Mouse (Mus musculus): ENCODE data around the gene Tead1. TPM values are rescaled to one million over a fixed set of nuclear protein-coding genes. Genes with fewer than 3 reads are reported as not detected.

The Tead1 gene
- polyA plus RNA-seq, 1 experiment = 2.7 TPM

DNA sequence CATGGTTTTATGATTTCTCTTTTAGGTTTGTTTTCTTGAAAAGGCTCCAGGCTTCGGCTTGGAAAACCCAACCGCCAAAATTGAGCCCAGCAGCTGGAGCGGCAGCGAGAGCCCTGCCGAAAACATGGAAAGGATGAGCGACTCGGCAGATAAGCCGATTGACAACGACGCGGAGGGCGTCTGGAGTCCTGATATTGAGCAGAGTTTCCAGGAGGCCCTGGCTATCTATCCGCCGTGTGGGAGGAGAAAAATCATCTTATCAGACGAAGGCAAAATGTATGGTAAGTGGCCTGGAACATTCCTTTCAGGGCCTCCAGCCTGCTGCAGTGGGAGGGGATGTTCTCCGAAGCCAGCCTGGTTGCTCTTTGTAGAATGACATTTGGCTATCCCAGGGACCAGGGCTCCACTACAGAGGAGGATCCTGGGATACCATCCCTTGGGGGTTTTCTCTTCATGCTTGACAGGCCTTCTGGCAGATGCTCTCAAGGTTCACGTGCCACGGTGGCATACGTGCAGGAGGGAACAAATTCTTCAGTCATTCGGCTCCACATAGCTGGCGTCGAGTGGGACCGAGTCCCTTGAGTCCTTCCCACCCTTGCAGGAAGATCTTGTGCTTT, 80.3 kb downstream of the Tead1 start:
- Histone ChIP-seq H3K27ac (ENCODE audit: insufficient read depth, low read length) (no peak overlapping the region), H3K36me3 (ENCODE audit: control insufficient read depth, insufficient read depth, low read length) (no peaks in the 10 kb centered on the region), H3K4me3 (ENCODE audit: extremely low read depth, insufficient read depth, insufficient read length) (no peak overlapping the region), H3K4me1 (ENCODE audit: control insufficient read depth, insufficient read depth, insufficient read length) (no peaks in the 10 kb centered on the region; the same call in 1 of the 2 replicates), H3K27me3 (ENCODE audit: control insufficient read depth, insufficient read depth, low read length) (no peaks in the 10 kb centered on the region)
- TF ChIP-seq CTCF (IDR thresholded peaks at IDR 0.05; ENCODE audit: extremely low read depth, insufficient read depth, insufficient read length, insufficient replicate concordance) (no peak), POLR2A (IDR thresholded peaks at IDR 0.05; ENCODE audit: low read depth, low read length) (no peak)
- no peak for DNase-seq (ENCODE audit: low read depth in 1 of 2, low spot score in 2 of 2)
- WGBS = 90% methylated on average over 23 of the region's 23 CpGs

GRCm38 (mm10) chr7:112760293-112760692, 81.2 kb downstream of the Tead1 start:
- 0 out of 2 replicates have a peak overlapping the region, but pooled peaks have one; percentile 6 for H3K27ac ChIP-seq (ENCODE audit: insufficient read depth, low read length)
- no peaks in the 10 kb centered on the region; the same call in 1 of the 2 replicates for H3K4me1 ChIP-seq (ENCODE audit: control insufficient read depth, insufficient read depth, insufficient read length)
- no peak for DNase-seq (ENCODE audit: low read depth in 1 of 2, low spot score in 2 of 2)
- WGBS = 76% methylated on average over 3 of the region's 3 CpGs
- H3K4me3 ChIP-seq (ENCODE audit: extremely low read depth, insufficient read depth, insufficient read length) = no peak overlapping the region
- no peak for TF ChIP-seq POLR2A (IDR thresholded peaks at IDR 0.05; ENCODE audit: low read depth, low read length)
- no peak for TF ChIP-seq CTCF (IDR thresholded peaks at IDR 0.05; ENCODE audit: extremely low read depth, insufficient read depth, insufficient read length, insufficient replicate concordance)
- no peaks in the 10 kb centered on the region for H3K36me3 ChIP-seq (ENCODE audit: control insufficient read depth, insufficient read depth, low read length)
- no peaks in the 10 kb centered on the region for H3K27me3 ChIP-seq (ENCODE audit: control insufficient read depth, insufficient read depth, low read length)

DNA sequence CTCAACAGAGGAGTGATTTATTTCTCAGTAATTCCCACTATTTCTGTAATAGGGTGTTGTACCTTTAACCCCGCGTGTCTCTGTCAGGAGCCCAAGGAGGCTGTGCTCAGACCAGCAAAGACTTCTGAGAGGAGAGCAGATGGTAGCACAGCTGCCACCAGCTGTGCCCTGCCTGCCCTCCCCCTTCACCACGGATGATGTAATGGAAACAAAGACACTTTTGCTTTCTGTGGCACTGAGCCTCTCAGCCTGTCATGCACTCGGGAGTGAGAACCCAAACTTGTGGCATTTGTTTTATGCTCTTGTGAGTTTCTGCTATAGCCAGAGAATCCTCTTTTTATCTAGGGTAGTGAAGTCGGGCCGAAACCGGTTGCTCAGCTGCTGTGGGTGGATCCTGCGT, 81.7 kb downstream of the Tead1 start:
- Histone ChIP-seq H3K36me3 (ENCODE audit: control insufficient read depth, insufficient read depth, low read length) (no peaks in the 10 kb centered on the region), H3K4me3 (ENCODE audit: extremely low read depth, insufficient read depth, insufficient read length) (no peak overlapping the region), H3K27me3 (ENCODE audit: control insufficient read depth, insufficient read depth, low read length) (no peaks in the 10 kb centered on the region), H3K4me1 (ENCODE audit: control insufficient read depth, insufficient read depth, insufficient read length) (no peaks in the 10 kb centered on the region; the same call in 1 of the 2 replicates), H3K27ac (ENCODE audit: insufficient read depth, low read length) (no peak overlapping the region)
- no peak for TF ChIP-seq POLR2A (IDR thresholded peaks at IDR 0.05; ENCODE audit: low read depth, low read length)
- TF ChIP-seq CTCF (IDR thresholded peaks at IDR 0.05; ENCODE audit: extremely low read depth, insufficient read depth, insufficient read length, insufficient replicate concordance) = no peak
- peak; percentile 8 to 14 for DNase-seq (ENCODE audit: low read depth in 1 of 2, low spot score in 2 of 2)
- 47% methylated on average over 8 of the region's 8 CpGs for WGBS

- no peak overlapping the region for H3K27ac ChIP-seq (ENCODE audit: insufficient read depth, low read length)
- TF ChIP-seq CTCF (IDR thresholded peaks at IDR 0.05; ENCODE audit: extremely low read depth, insufficient read depth, insufficient read length, insufficient replicate concordance) (no peak), POLR2A (IDR thresholded peaks at IDR 0.05; ENCODE audit: low read depth, low read length) (no peak)
- no peak for DNase-seq (ENCODE audit: low read depth in 1 of 2, low spot score in 2 of 2)
- no peaks in the 10 kb centered on the region; the same call in 1 of the 2 replicates for H3K4me1 ChIP-seq (ENCODE audit: control insufficient read depth, insufficient read depth, insufficient read length)
- no peaks in the 10 kb centered on the region for H3K27me3 ChIP-seq (ENCODE audit: control insufficient read depth, insufficient read depth, low read length)
- H3K4me3 ChIP-seq (ENCODE audit: extremely low read depth, insufficient read depth, insufficient read length) = no peak overlapping the region
- WGBS = 89% methylated on average over 2 of the region's 2 CpGs
- H3K36me3 ChIP-seq (ENCODE audit: control insufficient read depth, insufficient read depth, low read length) = no peaks in the 10 kb centered on the region
Observed at GRCm38 (mm10) chr7:112762870-112763269, 83.8 kb downstream of the Tead1 start.

DNA sequence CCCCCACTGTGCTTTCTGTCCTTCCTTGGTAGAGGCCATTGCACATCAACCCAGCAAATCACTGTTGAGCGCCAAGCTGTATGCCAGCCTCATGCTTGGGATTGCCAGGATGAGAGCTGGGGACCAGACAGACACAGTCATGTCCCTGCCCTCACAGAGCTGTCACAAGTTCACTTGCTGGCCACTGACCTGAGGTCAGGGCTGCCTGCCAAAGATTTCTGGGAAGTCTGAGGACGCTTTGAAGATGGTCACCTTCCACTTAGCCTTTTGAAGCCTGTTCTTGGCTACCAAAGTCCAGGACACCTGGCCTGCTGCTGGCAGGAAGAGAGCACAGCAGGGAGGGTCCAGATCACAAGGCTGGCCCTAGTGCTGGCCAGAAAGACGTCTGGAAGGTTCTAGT, 84.4 kb downstream of the Tead1 start:
- no peak overlapping the region for H3K4me3 ChIP-seq (ENCODE audit: extremely low read depth, insufficient read depth, insufficient read length)
- DNase-seq (ENCODE audit: low read depth in 1 of 2, low spot score in 2 of 2) = no peak

GRCm38 (mm10) chr7:112764921-112765320, 85.8 kb downstream of the Tead1 start:
- no peak overlapping the region for H3K4me3 ChIP-seq (ENCODE audit: extremely low read depth, insufficient read depth, insufficient read length)
- no peak for DNase-seq (ENCODE audit: low read depth in 1 of 2, low spot score in 2 of 2)
- TF ChIP-seq CTCF (IDR thresholded peaks at IDR 0.05; ENCODE audit: extremely low read depth, insufficient read depth, insufficient read length, insufficient replicate concordance) (no peak), POLR2A (IDR thresholded peaks at IDR 0.05; ENCODE audit: low read depth, low read length) (no peak)
- 79% methylated on average over 4 of the region's 4 CpGs for WGBS
- H3K4me1 ChIP-seq (ENCODE audit: control insufficient read depth, insufficient read depth, insufficient read length) = no peaks in the 10 kb centered on the region; the same call in 1 of the 2 replicates
- no peaks in the 10 kb centered on the region for H3K36me3 ChIP-seq (ENCODE audit: control insufficient read depth, insufficient read depth, low read length)
- H3K27ac ChIP-seq (ENCODE audit: insufficient read depth, low read length) = no peak overlapping the region
- no peaks in the 10 kb centered on the region for H3K27me3 ChIP-seq (ENCODE audit: control insufficient read depth, insufficient read depth, low read length)

More for the DNA sequence above, 84.4 kb downstream of the Tead1 start:
- Histone ChIP-seq H3K36me3 (ENCODE audit: control insufficient read depth, insufficient read depth, low read length) (no peaks in the 10 kb centered on the region), H3K27me3 (ENCODE audit: control insufficient read depth, insufficient read depth, low read length) (no peaks in the 10 kb centered on the region), H3K4me1 (ENCODE audit: control insufficient read depth, insufficient read depth, insufficient read length) (no peaks in the 10 kb centered on the region; the same call in 1 of the 2 replicates), H3K27ac (ENCODE audit: insufficient read depth, low read length) (no peak overlapping the region)
- TF ChIP-seq CTCF (IDR thresholded peaks at IDR 0.05; ENCODE audit: extremely low read depth, insufficient read depth, insufficient read length, insufficient replicate concordance) (no peak), POLR2A (IDR thresholded peaks at IDR 0.05; ENCODE audit: low read depth, low read length) (no peak)
- 70% methylated on average over 3 of the region's 3 CpGs for WGBS

DNA sequence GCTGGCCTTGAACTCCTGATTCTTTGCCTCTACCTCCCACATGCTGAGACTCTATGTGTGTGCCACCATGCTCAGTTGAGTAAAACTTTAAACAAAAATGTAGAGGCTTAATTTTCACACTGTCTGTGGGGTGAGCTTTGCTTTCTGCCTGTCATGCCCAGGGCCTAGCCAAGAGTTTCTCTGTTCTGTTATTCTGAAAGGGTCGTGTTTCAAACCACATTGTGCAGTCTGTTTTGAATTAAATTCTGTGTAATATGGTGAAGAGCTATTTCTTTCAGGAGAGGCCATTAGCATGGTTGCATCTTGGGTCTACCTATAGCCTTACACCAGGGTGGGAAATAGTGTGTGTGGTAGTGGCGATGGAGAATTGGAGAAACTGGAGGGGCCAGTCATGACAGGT, 90.7 kb downstream of the Tead1 start:
- 86% methylated on average over 2 of the region's 2 CpGs for WGBS
- H3K27me3 ChIP-seq (ENCODE audit: control insufficient read depth, insufficient read depth, low read length) = no peaks in the 10 kb centered on the region
- no peaks in the 10 kb centered on the region for H3K4me1 ChIP-seq (ENCODE audit: control insufficient read depth, insufficient read depth, insufficient read length)
- H3K36me3 ChIP-seq (ENCODE audit: control insufficient read depth, insufficient read depth, low read length) = no peaks in the 10 kb centered on the region
- no peak overlapping the region for H3K4me3 ChIP-seq (ENCODE audit: extremely low read depth, insufficient read depth, insufficient read length)
- no peak overlapping the region for H3K27ac ChIP-seq (ENCODE audit: insufficient read depth, low read length)
- TF ChIP-seq CTCF (IDR thresholded peaks at IDR 0.05; ENCODE audit: extremely low read depth, insufficient read depth, insufficient read length, insufficient replicate concordance) (no peak), POLR2A (IDR thresholded peaks at IDR 0.05; ENCODE audit: low read depth, low read length) (no peak)
- no peak for DNase-seq (ENCODE audit: low read depth in 1 of 2, low spot score in 2 of 2)
